Mouse (Mus musculus): ENCODE data around the gene 2310050C09Rik.

DNA sequence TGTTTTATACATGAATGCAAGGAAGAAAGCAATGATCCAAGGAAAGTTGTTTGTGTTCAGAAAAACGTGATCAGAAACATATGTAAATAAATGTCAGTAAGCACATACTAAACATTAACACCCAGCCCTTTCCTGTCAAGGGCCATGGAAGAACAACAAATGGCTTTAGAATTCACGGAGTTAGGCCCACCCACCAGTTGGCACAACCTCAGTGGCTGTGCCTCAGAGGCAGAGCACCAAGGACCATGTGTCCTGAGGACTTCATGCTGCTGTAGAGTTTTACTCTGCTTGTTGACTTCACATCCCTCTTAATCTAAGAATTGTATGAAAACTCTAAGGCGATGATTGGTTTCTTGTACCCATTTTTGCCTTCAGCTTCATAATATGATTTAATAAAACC, 35.2 kb upstream of the 2310050C09Rik start:
- TF ChIP-seq CTCF (IDR thresholded peaks at IDR 0.05), result no peak
- no peak for TF ChIP-seq EP300 (IDR thresholded peaks at IDR 0.05)
